Mouse (Mus musculus) layer of hippocampus, adult 9-10 months (tissue): ENCODE measurements at regions not wholly inside any gene's neighbourhood (a gene's known extent, or its start where the extent isn't known, plus 50 kb on each side); places are given as distances from the start of the nearest gene placed in this dataset.

Experiments
- DNase-seq: peaks from one replicate; pipeline ENCODE4 v3.0.0; 2022; ENCODE audit warnings: low spot score

DNA sequence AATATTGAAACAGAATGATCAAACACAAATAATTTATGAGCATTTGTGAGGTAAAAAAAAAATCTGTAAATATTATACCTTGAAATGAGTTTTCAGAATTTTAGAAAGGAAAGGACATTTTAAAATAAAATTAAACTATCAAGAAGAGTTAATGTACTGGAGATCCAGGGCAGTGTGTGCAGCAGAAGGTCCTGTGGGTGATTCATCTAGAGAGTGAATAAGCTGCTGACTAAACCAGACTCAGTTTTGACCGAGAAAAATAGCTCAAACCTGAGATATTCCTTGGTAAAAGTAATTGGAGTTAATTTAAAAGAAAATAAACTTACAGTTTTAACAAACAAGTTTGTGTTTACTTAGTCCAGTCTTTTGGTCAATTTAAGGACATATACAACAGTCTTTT is 1118.6 kb upstream of the Celf2 start:
- DNase-seq: no peak

DNA sequence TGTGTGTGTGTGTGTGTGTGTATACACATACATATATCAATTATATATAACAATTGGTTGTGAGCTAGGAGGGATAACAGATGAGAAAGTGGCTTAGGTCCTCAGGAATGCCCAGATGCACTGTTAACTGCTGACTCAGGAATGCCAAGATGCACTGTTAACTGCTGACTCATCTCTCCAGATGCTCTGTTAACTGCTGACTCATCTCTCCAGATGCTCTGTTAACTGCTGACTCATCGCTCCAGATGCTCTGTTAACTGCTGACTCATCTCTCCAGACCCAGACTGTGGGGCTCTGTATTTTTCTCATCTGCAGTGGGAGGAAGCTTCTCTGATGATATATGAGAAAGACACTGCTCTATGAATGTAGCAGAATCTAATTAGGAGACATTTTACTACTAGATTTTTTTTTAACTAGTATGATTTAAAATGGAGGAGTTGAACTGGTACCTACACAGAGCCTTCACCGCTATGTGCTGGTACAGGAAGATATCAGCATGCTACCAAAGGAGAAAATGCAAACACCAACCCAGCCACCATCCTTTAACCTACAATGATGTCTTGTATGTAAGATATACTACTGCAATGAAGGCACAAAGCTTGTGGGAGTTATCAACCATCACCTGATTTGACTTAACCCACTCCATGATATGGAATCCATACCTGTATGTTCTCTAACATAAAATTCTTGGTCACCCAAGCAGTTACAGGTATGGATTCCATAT is 1119.3 kb upstream of the Celf2 start:
- DNase-seq: peak; percentile 39

DNA sequence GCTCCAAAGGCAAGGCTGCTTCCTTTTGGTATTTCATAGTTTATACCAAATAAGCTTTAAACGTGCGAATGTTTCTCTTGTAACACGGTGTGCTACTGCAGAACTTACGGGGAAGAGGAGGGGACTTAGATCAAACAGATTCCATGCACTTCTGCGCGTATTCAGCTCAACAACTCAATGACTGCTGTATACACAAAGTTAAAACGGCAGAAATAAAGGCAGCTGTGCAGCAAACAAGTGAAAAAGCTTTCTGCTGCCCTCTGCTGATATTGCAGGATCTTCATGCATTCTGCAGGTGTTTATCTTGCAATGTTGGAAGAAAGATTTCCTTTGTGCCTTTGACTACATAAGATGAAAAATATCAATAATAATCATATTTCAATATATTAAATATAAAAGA is 1128.7 kb upstream of the Celf2 start:
- DNase-seq: peak; percentile 43

DNA sequence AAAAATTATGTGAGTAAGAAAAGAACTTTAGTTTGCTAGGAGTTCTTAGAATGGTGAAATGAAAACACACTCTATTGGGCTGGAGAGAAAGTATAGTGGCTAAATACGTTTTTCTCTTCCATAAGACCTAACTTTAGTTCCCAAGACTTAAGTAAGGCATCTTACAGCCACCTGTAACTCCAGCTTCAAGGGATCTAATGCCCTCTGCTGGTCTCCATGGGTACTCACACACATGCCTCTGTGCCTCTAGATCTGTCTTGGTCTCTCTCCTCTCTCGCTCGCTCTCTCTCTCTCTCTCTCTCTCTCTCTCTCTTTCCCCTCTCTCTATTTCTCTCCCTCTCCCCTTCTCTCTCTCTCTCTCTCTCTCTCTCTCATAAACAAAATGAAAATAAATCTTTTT is 1129.9 kb upstream of the Celf2 start:
- no peak for DNase-seq

DNA sequence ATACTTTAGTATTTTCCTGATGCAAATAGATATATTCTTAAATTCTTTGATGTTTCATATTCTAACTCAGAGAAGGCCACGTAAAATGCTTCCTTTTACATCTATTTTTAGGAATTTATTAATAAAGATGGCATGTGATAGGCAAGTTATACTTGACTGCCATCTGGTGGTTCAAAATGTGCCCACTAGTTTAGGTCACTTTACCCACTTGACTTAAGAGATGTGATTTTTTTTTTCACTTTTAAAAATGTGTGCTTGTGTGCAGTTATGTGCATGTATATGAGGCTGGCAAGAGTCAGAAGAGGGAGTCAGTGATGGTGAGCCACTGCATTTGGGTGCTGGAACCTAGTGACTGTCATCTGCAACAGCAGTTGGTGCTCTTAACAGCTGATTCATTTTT is 1136.1 kb upstream of the Celf2 start:
- peak; percentile 65 for DNase-seq

DNA sequence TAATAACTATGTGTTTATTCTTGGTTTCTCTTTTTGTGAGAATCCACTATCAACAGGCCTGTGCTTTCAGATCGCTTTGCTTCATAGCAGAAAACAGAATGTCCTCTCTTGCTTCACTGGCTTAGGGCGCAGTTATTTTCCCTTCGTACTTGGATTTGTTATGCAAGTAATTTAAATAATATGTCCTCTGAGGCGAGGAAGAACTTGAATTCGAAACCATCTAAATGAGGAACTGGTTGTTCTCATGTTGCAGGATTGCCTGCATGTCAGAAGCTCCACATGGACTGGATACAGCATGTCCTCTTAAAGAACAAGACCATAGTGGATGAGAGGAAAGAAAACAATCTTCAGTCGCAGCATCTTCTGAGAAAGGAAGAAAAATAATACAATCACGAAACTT is 1151.2 kb upstream of the Celf2 start:
- no peak for DNase-seq

DNA sequence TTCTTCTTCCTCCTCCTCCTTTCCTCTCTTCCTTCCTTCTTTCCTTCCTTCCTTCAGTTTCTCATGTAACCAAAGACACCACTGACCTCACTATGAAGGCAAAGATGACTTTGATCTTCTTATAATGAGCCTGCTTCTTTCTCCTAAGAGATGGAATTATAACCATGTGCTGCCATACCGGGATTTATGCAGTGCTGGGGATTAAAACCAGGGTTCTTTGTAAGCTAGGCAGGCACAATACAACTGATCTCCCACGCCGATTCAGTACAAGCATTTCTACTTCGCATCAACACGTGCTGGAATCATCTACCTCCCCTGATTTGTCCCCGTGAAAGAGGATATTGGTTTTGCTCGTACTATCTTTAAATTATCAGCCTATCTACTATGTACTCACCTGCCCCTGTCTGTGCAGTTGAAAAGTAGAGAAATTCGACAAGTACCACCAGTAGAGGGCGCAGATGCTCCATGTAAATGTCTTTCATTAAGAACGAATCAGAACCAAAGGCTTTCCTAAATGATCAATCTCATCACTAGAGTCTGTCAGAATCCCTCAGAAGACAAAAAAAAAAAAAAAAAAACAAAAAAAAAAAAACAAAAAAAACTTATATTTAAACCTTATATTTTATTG is 1164.5 kb upstream of the Celf2 start:
- peak; percentile 68 for DNase-seq

DNA sequence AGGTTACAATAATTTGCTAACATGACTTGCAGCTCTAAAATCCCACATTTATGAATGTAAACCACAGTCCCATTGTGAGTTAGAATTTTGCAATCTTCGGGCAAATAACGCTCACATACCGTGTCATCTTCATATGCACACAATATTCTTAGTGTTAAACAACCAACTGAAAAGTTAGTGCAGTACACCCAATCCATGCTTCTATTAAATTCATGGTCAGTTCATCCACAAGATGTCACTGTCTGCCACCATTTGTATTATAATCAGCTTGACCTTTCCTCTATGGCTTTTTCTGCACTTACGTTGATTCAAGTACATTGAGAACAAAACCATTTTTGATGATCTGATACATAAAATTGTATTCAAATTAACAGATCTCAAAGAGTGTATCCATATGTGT is 1166.2 kb upstream of the Celf2 start:
- no peak for DNase-seq

DNA sequence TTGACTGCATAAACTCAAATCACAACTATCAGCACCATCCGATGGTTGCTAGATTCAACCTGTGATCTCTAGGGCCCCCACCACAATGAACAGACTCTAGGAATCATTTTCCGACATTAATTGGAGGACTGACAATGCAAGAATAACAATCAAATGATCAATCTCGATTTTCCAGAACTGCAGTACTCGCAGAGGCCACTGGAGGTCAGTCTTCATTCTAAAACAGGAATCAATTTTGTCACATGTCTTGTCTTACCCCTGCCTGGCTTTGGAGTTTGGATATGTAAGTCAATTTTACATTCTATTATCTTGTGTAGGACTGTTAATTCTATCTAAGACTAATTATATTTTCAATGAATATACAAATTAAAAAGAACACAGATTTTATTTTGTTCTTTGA is 1167.2 kb upstream of the Celf2 start:
- peak; percentile 43 for DNase-seq

DNA sequence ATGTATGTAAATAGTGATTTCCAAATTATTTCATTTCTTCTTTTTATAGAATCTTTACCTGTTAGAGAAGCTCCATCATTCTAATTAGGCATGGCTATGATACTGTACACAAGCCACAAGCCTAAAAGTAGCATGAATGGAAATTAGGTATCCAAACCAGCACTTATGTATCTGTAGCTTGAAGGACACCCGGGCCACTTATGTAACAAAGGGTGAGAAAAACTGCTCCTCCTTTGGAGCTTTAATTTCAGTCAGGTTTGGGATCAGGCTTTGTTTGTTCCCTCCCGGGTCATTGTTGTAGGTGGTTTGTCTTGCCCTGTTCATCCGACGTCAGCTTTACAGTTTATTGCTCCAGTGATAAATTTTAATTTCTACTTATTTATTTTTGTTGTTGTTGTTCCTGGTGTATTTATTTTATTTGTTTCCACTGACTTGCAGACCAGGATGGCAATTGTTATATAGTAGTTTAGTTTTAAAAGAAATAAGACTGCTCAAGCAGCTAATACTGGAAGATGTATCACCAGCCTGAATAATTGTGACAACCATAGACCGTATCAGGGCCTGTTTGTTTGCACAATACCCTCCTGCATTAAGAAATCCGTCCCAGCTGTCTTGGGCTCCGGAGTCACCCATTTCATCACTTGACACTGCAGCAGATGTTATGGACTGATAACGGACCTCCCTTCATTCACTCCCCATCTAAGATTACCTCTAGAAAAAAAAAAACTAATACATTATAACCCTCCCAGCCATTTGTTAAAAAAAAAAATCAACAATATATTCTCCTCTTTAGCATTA is 1181.7 kb upstream of the Celf2 start:
- no peak for DNase-seq

DNA sequence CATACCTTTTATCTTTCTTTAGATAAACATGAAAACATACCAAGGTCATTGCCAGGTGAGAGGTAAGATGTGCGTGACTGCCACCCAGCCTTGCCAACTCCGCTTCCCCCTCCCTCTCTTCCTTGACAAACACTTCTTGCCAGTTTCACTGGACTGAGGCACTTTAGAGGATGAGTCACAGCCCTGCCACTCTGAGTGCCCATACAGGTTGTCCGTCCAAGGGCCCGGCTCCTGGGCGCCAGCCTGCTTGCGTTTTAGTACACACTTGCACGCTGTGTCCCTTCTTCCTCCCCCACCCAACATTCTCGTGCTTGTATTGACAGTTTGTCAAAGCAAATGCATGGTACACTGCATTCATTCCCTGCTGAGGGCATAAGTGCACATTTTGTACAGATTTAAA is 1151.7 kb upstream of the 4930412O13Rik start:
- DNase-seq: no peak

DNA sequence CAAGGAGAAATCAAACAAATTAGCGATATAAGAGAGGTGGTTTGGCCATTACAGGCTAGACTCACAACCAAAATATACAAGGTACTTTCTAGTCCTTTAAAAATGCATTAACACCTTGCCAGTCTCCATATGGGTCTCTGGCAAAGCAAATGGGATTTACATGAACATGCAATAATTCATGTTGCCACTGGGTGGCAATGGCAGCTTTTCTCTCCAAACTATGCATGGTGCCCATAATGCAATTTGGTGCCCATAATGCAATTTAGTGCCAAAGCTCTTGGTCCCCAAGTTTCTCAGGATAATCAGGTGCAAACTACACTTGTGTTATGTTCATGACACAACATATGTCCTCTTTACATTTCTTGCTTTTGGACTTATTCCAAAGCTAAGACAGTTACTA is 1126.9 kb upstream of the 4930412O13Rik start:
- peak; percentile 9 for DNase-seq

DNA sequence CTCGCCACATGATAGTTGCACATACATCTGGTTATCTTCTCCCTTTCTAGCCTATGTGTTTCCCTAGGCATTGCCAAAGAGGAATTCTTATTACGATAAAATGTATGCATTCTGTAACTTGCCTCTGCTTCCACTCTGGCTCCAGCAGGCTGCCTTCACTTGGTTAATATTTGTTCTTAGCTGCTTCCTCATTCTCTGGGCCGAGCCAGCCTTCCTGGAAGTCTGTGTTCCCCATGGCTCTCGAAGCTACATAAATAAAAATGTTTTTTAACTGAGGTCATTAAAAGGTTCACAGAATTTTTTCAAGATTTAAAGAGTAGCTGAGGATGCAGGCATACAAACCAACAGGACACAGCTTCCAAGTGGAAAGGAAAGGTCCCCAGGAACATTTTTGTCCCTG is 1124.5 kb upstream of the 4930412O13Rik start:
- DNase-seq: no peak

DNA sequence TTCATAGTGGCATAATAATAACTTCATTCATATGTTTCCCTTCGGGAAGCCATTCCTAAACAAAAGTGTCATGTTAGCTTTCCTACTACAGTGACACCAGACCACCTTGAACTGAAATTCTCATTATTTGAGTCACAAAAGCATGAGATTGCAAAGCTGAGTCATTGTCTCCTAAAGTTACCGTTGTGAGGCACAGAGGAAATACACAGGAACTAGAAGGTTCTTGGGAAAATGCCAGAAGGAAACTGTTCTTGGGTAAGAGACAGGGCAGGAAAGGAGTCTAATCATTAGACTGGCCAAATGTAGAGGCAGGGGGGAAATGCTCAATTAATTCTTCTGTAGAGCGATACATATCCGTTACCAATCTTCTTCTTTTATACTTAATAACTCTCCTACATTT is 1110.4 kb upstream of the 4930412O13Rik start:
- DNase-seq: no peak

DNA sequence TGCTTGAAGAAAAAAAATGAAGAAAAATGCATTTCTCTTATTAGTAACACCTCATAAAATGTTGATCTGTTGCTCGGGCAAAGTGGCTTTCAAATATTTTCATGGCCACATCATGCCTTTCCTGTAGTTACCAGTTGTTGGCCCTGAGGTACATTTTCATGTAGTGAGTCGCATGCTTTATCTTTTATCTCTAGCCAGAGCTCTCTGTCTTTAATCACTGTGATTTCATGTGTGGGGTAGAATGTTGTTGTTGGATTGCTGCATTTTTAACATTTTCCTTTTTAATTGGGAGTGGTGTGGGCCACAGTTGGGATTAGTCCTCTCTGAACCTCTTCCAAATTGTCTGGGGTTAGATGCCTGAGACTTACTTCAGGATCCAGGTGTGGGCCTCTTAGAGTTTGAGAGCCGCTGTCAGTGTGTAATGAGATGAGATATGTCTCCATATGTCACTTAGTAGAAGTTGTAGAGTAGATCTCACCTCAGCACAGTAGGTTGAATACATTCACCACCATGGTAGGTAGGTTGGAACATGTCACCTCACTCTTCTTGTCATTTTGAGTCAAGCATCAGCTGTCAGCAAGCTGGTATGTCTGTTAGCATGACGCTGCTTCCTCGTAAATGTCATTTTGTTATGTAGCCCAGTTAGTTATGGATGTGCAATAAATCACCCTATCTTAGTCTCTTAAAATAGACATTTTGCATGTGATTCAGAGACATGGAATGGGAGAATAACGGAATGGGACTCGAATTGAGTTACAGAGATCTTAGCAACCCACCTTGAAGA is 1099.7 kb upstream of the 4930412O13Rik start:
- DNase-seq: no peak

DNA sequence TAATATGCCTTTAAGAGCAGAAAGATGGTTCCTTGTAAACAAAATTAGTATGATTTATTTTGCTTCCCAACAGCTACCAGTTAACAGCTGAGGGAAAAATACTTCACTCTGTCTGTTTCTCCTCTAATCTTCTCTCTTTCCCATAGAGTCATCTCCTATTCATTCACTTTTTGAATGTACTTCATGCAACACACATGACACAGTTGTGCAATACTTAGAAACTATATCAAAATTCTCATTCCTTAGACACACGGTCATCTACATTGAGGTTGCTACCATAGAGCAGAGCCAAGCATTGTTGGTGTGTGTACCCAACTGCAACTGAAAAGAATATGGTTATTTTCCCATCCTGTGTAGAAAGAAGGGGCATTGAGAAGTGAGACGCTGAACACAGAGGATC is 1098.8 kb upstream of the 4930412O13Rik start:
- DNase-seq: no peak

DNA sequence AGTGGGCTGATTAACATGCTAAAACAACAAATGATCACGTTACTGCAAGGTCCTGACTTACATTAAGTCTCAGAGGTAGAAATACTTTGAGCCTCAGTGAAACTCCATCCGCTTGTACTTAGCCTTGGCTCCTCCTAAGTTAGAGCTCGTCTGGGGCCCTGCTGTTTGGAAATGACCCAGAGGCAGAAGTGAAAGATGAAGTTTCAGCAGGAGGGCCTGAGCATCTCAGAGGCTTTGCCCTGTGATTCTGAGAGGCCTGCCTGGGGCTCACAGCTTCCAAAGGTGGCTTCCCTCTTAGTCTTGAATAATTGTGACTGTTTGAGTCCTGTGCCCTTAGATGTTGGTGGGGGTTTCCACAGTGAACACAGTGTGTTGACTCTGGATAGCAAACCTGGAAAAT is 1079.0 kb upstream of the 4930412O13Rik start:
- no peak for DNase-seq

DNA sequence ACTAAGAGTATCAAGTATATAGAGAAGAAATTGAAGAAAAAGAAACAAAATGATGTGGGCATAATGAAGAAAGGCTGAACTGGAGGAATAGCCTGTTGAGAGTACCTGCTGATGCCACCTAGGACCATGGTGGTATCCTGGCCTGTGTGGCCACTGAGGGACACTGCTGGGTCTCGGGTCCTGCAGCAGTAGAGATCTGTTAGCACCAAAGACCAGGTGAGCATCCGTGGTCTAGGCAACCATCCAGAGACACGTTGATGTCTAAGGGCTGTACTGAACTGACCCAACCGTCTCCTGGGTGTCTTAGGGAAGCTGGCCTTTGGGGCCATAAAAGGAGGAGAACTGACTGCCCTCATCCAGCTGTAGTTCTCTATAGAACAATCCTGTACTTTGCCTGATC is 1071.4 kb upstream of the 4930412O13Rik start:
- DNase-seq: no peak

DNA sequence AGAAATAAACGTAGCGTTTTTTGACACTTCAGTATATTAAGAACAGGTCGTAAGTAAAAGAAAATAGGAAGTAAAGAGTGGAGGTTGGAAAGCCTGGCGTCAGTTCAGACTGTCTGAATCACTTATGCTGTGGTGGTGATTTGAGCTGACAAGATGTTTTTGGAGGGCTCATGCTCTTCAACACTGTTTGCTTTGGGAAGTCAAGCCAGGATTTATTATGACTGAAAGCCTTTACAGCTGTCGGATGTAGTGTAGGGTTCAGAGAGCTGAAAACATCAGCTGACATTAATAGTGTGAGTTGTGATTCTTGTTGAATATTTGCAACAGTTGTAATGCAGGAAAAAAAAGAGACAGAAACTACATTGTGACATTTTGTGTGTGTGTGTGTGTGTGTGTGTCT is 1062.9 kb upstream of the 4930412O13Rik start:
- no peak for DNase-seq

DNA sequence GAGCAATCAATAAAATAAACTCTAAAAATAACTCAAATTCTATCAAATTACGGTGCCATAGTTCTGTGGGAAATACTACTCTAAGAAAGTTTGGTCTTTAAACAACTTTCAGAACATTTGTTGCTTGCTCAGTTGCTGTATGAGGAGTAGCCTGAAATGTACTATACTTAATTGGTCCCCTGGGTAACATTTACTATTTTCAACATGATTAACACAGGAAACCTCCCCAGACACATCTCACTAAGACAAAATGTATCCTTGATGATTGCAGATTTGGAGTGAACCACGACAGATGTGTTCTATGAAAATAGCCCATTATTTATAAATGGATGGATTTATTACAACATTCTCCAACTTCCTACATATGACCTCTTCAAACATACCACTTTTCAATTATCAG is 1055.6 kb upstream of the 4930412O13Rik start:
- DNase-seq: no peak
